Mouse (Mus musculus) lung, postnatal 0 days (tissue): ENCODE measurements around the gene Lypd5.

Source experiments
- CTCF ChIP-seq: IDR thresholded peaks from 2 replicates; pipeline ENCODE4 v1.5.1; 2016; ENCODE audit warnings: antibody characterized with exemption, mild to moderate bottlenecking
- EP300 ChIP-seq: IDR thresholded peaks from 2 replicates; pipeline ENCODE4 v1.6.1; 2016; ENCODE audit warnings: antibody characterized with exemption, mild to moderate bottlenecking, control low read depth

GRCm38 (mm10) chr7:24316567-24317092 is 32.4 kb upstream of the Lypd5 start, which contains the start of gene Zfp94:
- TF ChIP-seq CTCF (no peak), EP300 (no peak)
